Mouse (Mus musculus): Measurements from ENCODE around the gene 2410015M20Rik.
"Not testable (repeated sequence)": the region's sequence is repeated elsewhere in the genome, so short reads cannot be mapped to it uniquely, and the experiment has no call there.

The 2410015M20Rik gene

GRCm38 (mm10) chr17:56609452-56610171 is at the start of gene 2410015M20Rik:
2410015M20Rik (minus strand) TSS chr17:56609771.
- DNase-seq (ENCODE audit: low read depth, low spot score) = peak; percentile 92

DNA sequence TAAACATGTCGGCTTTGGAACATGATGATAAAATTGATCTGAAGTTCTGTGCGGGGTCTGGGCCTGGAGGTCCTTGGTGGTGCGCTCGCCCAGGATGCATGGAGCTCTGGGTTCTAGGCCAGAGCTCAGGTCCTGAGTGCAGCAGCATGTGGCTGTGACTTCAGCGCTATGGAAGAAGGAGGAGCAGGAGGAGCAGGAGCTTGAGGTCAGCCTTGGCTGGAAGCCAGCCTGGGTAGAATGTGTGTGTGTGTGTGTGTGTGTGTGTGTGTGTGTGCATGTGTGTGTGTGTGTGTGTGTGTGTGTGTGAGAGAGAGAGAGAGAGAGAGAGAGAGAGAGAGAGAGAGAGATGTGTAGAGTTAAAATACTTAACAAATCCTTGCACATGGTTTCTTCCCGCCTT is 46.6 kb upstream of the 2410015M20Rik start:
- DNase-seq (ENCODE audit: low read depth, low spot score) = no peak

DNA sequence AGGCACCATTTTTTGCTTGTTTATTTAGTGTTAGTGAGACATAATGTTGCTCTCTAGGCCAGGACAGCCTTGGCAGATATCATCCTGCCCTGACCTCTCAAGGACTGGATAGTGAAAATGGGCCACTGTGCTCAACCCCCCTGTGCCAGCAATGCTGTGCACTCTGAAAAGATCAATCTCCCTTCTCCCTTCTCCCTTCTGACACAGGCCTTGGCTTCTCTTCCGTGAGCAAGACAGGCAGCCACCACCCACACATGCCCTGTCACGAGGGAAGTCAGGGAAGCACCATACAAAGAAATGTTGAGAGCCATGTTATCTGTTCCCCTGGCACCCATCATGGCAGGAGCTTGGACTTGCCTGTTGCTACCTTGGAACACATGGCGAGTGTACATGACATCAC is 45.7 kb upstream of the 2410015M20Rik start:
- DNase-seq (ENCODE audit: low read depth, low spot score) = no peak

DNA sequence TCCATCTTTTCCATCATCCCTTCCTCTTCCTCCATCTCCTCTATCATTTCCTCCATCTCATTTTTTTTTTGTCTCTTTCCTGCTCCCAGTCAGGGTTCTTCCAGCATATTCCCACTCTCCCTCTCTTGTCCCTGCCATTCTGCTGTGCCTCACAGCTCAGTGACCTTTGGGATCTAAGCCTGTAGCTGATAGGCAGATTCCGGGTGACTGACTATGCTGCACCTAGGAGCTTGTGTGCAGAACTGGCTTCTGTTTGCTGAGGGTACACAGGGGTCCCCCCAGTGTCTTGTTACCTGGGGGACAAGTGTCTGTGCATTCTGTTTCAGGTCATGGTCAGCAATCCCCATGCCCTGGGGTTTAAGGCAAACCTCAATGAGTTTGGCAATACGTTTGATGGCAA is 45.2 kb upstream of the 2410015M20Rik start:
- no peak for DNase-seq (ENCODE audit: low read depth, low spot score)

DNA sequence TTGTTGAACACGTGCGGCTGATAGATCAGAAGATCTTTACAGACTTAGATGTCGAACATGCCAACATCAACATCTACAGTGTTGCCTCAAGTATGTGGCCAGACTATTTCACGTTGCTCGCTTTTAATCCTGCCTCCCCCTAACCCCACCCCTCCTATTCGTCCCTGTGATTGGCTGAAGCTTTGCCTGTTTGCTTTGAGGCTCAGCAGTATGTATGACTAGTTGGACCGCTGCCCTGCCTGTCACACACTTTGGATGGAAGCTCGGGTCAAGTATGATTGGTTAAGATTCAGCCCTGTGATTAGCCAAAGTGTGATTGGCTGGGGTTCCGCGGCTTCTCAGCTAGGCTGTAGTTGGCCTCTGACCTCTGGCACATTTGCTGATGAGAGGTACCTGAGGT is 42.2 kb upstream of the 2410015M20Rik start:
- DNase-seq (ENCODE audit: low read depth, low spot score) = no peak

DNA sequence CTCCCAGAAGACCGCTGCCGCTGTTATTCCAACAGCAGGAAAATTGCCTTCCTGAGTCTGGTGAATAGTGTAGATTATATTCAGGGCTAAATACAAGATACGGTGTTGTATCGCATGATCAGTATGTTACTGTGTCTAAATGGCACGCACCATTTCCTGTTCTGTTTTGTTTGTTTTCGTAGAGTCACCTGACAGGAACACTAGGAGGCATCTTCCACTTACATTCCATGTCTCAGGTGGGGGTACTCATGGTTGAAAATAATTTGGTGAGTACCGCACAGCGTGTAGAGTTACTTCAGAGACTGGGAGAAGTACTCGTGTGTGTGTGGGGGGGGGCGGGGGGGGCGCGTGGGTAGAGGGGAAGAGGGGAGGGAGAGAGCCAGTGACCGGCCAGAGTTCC is 38.0 kb upstream of the 2410015M20Rik start:
- DNase-seq (ENCODE audit: low read depth, low spot score) = no peak

DNA sequence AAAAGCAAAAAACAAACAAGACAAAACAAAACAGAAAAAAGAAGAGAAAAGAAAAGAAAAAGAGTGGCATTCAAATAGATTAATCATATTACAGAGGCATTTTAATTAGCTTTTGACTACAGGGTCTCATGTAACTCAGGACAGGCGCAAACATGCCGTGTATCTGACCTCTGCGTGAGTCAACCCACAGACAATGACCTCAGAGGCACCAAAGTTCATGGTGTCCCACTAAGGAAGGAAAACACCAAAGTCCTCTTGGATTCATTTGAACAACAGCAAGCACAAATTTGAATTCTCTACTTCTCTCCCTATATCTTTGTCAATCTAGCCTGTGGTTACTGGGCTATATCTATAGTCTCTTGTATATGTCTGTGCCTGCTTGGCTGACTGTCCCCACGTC is 33.7 kb upstream of the 2410015M20Rik start:
- no peak for DNase-seq (ENCODE audit: low read depth, low spot score)

DNA sequence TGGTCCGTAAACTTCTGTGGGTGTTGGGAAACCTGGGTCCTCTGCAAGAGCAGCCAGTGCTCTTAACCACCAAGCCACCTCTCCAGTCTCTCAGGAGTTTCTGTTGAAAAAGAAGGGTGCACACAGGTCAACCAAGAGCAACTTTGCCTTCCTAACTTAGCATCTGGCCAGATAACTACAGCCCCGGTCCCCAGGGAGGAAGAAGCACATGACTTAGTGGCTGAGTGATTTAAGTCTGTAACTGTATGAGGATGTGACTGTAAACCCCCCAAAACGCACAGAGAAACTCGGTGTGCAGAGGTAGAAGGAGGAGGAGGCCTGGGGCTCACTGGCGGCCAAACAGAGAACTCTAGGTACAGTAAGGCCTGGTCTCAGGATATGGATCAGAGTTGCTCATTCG is 24.5 kb upstream of the 2410015M20Rik start:
- DNase-seq (ENCODE audit: low read depth, low spot score) = no peak

DNA sequence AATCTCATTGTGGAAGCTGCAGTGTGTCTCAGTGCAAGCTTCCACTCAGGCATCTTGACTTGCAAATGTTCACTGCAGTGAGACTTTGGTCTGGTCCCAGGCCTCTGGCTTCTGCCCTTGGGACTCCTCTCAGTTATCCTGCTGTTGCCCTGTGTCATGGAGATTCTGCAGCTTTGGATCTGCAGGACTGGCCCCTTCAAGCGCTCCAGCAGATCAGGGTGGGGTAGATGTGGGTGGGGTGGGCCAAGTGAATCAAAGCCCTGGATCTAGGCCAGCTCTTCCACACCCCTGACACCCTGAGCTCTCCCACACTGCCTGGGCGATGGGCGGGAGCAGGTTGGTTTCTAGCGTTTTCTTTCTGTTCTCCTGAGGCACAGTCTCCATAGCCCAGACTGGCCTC is 22.2 kb upstream of the 2410015M20Rik start:
- DNase-seq (ENCODE audit: low read depth, low spot score) = no peak

DNA sequence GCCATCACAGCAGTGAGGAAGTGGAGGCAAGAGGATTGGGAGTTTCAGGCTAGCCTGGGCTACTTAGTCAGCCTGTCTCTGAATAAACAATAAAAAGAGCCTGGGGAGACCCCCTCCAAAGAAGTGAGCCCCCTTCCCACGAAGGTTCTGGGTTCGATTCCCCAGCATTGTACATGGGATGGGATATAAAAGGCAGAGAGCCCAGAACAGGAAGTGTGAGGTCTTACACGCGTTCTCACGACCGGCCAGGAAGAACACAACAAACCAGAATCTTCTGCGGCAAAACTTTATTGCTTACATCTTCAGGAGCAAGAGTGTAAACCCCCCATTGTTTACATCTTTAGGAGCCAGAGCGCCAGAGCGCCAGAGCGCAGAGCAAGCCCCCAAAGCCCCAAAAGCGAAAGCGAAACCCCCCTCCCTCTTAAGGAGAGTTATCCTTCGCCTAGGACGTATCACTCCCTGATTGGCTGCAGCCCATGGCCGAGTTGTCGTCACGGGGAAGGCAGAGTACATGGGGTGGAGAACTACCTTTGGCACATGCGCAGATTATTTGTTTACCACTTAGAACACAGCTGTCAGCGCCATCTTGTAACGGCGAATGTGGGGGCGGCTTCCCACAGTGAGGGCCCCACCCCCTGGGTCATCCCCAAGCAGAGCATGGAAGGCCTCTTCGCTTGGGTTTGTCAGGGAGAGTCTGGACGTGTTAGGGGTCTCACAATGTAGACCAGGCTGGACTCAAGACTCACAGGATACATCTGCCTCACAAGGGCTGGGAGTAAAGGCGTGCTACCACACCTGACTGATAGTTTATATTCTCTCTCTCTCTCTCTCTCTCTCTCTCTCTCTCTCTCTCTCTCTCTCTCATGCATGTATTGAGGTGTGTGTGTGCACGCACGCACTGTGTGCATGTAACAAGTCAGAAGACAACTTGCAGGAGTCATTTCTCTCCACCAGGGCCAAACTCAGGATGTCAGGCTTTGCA is 20.5 kb upstream of the 2410015M20Rik start:
- not testable (repeated sequence) for DNase-seq (ENCODE audit: low read depth, low spot score)

GRCm38 (mm10) chr17:56627530-56628277 is 18.1 kb upstream of the 2410015M20Rik start, which contains the start of gene Catsperd:
Catsperd (plus strand) TSS chr17:56628143.
- DNase-seq (ENCODE audit: low read depth, low spot score) = no peak

- peak; percentile 97 for DNase-seq (ENCODE audit: low read depth, low spot score)
Observed at GRCm38 (mm10) chr17:56626754-56627470, 17.3 kb upstream of the 2410015M20Rik start, which contains the start of gene Lonp1. Lonp1 (minus strand) TSS chr17:56626887.

GRCm38 (mm10) chr17:56626260-56626659 is 16.7 kb upstream of the 2410015M20Rik start:
- no peak for DNase-seq (ENCODE audit: low read depth, low spot score)

DNA sequence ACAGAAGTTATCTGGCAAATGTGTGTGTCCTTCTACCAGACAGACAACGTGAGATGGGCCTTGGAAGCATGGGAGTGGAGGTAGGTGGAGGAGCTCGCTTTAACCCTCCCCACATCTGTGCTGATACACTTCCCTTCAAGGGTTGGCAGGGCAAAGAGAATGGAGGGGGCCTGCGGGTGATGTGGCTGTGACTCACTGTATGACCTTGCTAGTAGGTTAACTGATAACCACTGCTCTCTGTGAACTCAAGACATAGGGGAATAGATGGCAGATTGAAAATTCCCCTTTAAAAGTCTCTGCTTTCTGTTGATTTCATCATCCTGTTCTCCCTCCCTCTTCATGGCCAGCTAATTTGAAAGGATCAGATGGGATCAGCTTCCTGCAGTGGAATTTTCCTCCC is 15.9 kb upstream of the 2410015M20Rik start:
- DNase-seq (ENCODE audit: low read depth, low spot score) = no peak

DNA sequence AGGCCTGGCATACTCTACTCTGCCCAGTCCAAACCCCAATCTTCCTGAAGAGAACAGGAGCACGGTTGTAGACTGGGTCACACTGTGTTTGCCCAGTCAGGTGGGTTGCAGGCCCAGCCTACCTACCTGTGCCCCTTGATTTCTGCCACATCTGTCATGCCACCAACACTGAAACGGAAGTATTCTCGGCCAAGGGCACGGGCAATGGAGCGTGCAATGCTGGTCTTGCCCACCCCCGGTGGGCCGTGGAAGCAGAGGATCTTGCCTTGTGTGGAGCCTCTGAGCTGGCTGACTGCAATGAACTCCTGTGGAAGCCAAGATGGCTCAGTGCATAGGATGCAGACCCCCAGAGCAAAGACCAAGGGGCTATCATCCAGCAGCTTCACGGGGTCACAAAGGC is 8.1 kb upstream of the 2410015M20Rik start:
- DNase-seq (ENCODE audit: low read depth, low spot score) = no peak

DNA sequence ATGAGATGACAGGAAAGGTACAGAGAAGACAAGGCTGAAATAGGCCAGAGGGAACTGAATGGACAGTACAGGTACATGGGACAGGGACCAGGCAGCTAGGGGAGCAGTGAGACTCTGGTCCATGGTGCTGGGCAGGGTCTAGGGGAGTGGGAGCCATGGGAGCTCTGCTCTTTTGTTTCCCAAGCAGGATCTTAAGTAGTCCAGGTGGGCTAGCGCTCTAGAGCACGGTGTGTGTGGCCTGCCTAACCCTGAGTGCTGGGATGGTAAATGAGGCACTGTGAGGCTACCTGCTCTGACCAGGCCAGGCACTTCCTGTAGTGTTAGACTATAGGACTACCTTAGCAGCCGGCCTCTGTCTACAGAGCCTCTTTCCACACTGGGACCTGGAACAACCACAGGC is 7.2 kb upstream of the 2410015M20Rik start:
- no peak for DNase-seq (ENCODE audit: low read depth, low spot score)

- no peak for DNase-seq (ENCODE audit: low read depth, low spot score)
Observed at GRCm38 (mm10) chr17:56615792-56616191, 6.2 kb upstream of the 2410015M20Rik start.

DNA sequence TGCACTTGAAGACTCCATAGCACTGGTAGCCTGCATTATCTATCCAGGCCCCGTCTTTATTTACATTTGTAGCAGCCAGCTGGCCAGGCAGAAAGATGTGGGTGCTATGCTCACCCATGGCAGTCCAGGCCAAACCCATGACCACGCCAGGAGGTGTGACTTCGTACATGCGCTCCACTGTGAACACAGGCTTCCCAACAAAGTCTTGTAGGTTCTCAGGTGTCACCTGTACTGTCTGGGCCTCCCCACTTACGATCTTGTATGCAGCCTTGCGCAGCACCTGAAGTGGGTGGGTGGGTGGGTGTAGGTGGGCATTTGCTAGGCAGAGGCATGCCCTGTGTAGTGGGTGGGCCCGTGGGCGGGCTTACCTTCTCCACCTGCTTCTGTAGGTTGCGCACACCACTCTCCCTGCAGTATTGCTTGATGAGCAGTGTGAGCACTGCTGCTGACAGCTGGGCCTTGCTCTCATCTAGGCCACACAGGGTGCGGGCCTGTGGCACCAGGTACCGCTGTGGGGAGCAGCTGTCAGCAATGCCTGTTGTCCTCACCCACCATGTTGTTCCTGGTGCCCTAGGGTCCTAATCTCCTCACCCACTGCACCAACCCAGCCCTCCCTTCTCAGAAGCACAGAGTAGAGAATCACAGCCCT is 5.7 kb upstream of the 2410015M20Rik start:
- no peak for DNase-seq (ENCODE audit: low read depth, low spot score)

DNA sequence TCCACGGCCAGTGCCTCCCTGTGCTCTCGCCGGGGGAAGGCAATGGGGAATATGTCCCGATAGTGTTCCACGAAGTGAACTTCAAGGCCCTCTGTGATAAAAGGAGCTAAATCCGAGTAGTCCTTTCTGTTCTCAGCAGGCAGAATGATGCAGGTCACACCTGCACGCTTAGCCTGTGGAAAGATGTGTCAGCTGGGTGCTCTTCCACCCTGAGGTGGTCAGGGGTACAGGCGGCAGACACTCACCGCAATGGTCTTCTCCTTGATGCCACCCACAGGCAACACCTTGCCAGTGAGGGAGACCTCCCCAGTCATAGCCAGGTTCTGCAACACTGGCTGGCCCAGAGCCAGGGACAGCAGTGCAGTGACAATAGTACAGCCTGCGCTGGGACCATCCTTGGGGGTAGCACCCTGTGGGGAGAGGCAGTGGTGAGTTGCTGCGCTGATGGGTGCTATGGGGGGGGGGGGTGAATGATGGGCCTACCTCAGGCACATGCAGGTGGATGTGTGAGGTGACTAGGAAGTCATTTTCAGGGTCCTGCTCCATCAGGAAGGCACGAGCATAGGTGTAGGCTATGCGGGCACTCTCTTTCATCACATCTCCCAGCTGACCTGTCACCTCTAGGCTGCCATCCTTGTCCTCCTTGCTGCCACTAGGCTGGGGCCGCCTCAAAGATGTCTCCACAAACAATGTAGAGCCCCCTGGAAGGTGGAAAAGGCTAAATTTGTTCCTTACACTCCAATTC is 5.0 kb upstream of the 2410015M20Rik start:
- DNase-seq (ENCODE audit: low read depth, low spot score) = no peak

DNA sequence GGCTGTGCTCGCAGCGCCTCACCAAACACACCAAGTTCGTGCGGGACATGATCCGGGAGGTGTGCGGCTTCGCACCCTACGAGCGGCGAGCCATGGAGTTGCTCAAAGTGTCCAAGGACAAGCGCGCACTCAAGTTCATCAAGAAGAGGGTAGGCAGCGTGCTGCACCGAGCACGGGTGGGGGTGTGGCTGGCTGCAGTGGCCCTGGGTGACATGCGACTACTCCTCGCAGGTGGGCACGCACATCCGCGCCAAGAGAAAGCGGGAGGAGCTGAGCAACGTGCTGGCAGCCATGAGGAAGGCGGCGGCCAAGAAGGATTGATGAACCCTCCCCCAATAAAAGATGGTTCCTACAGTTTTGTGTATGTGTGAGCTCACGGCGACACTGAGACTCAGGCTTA is 4.3 kb upstream of the 2410015M20Rik start:
- DNase-seq (ENCODE audit: low read depth, low spot score) = not testable (repeated sequence)

All from retina, adult 2 months (tissue).